9 mouse cellular contexts compared by ENCODE assay signal in genomic region chr8:106704901-106705321, GRCm38 (mm10). TPM values are rescaled to one million over a fixed set of nuclear protein-coding genes. Genes with fewer than 3 reads are reported as not detected.
DNase-seq lines count a peak whose midpoint lies in the region; ATAC-seq and TF ChIP-seq lines count a peak whose summit lies in the region.
"Had no signal": no experiment of that assay in that cellular context is flagged by ENCODE, and none has a peak within 500 bp of the region (broad histone marks: within the 10 kb centered on the region; RNA-seq: fewer than 3 reads in every experiment).

No protein-coding gene starts in this region.

- no peaks in the 10 kb centered on the region for H3K9me3 ChIP-seq in embryonic facial prominence, embryonic 12.5 days
- H3K9me3 ChIP-seq in heart, embryonic 16.5 days (replicated peaks; ENCODE audit: control insufficient read depth, low read length), result no peaks in the 10 kb centered on the region
- H3K9me3 ChIP-seq in lung, embryonic 15.5 days, result no peaks in the 10 kb centered on the region

- no peak overlapping the region for H3K9ac ChIP-seq in embryonic facial prominence, embryonic 12.5 days
- H3K9ac ChIP-seq in heart, embryonic 16.5 days (ENCODE audit: low read length), result no peak overlapping the region
- H3K9ac ChIP-seq in lung, embryonic 15.5 days, result no peak overlapping the region

- H3K4me1 ChIP-seq in embryonic facial prominence, embryonic 12.5 days, result peaks cover 12% of the 10 kb centered on the region
- H3K4me1 ChIP-seq in heart, embryonic 16.5 days (ENCODE audit: control insufficient read depth, insufficient read depth, low read length), result peaks cover 8% of the 10 kb centered on the region
- peaks cover 9% of the 10 kb centered on the region for H3K4me1 ChIP-seq in lung, embryonic 15.5 days
- no peaks in the 10 kb centered on the region; the same call in 1 of the 2 replicates for H3K4me1 ChIP-seq in testis, adult 2 months (ENCODE audit: control insufficient read depth, insufficient read depth, low read length)

- H3K4me2 ChIP-seq in embryonic facial prominence, embryonic 12.5 days (replicated peaks), result no peak overlapping the region
- H3K4me2 ChIP-seq in heart, embryonic 16.5 days (ENCODE audit: low read depth, low read length), result 0 out of 2 replicates have a peak overlapping the region, but pooled peaks have one; percentile 4
- H3K4me2 ChIP-seq in lung, embryonic 15.5 days, result no peak overlapping the region

- H3K36me3 ChIP-seq in embryonic facial prominence, embryonic 12.5 days, result peaks cover 16% of the 10 kb centered on the region
- H3K36me3 ChIP-seq in heart, embryonic 16.5 days (ENCODE audit: control insufficient read depth, insufficient read depth), result peaks cover 5% of the 10 kb centered on the region; the same call in 1 of the 2 replicates
- peaks cover 8% of the 10 kb centered on the region; the same call in 1 of the 2 replicates for H3K36me3 ChIP-seq in lung, embryonic 15.5 days
- no peaks in the 10 kb centered on the region for H3K36me3 ChIP-seq in testis, adult 2 months (ENCODE audit: control insufficient read depth, insufficient read depth, low read length)

- H3K27me3 ChIP-seq in embryonic facial prominence, embryonic 12.5 days, result no peaks in the 10 kb centered on the region
- H3K27me3 ChIP-seq in heart, embryonic 16.5 days (ENCODE audit: control insufficient read depth, insufficient read depth, low read length), result no peaks in the 10 kb centered on the region
- no peaks in the 10 kb centered on the region for H3K27me3 ChIP-seq in lung, embryonic 15.5 days
- H3K27me3 ChIP-seq in testis, adult 2 months (ENCODE audit: control insufficient read depth, insufficient read depth, low read length), result no peaks in the 10 kb centered on the region

- no peak overlapping the region for H3K4me3 ChIP-seq in embryonic facial prominence, embryonic 12.5 days
- no peak overlapping the region for H3K4me3 ChIP-seq in heart, embryonic 16.5 days (ENCODE audit: low read length)
- no peak overlapping the region for H3K4me3 ChIP-seq in lung, embryonic 15.5 days
- no peak overlapping the region for H3K4me3 ChIP-seq in testis, adult 2 months (ENCODE audit: control insufficient read depth, low read depth, low read length)
- H3K4me3 ChIP-seq: myocyte had no signal

- DNase-seq in embryo, embryonic 10.5 days (ENCODE audit: low spot score), result peak; percentile 30
- no peak for DNase-seq in embryo, embryonic 9.5 days (ENCODE audit: extremely low spot score)
- peak; percentile 79 for DNase-seq in kidney, postnatal 14 days
- no peak for DNase-seq in c-Kit-positive CD71-positive TER-119-positive erythroid progenitor cells, embryonic 14.5 days (ENCODE audit: low spot score)

- no peak for TF ChIP-seq CTCF in testis, adult 2 months (IDR thresholded peaks at IDR 0.05; ENCODE audit: control insufficient read depth, insufficient read depth, insufficient replicate concordance, low read depth, low read length)

- ATAC-seq in embryonic facial prominence, embryonic 12.5 days (ENCODE audit: insufficient number of reproducible peaks, insufficient read depth, low FRiP score, low TSS enrichment), result peak; percentile 60; the same call in 1 of the 2 replicates
- ATAC-seq in heart, embryonic 16.5 days (replicated peaks; ENCODE audit: extremely low read depth, insufficient read depth, low FRiP score), result peak; percentile 92
- peak; percentile 97 for ATAC-seq in lung, embryonic 15.5 days (ENCODE audit: borderline replicate concordance, extremely low read depth, low FRiP score, low TSS enrichment)

- TF ChIP-seq POLR2A in testis, adult 2 months (IDR thresholded peaks at IDR 0.05; ENCODE audit: control insufficient read depth, low read depth, low read length), result 0 out of 2 replicates have a peak, but pooled peaks have one; percentile 31

- WGBS in embryonic facial prominence, embryonic 12.5 days, result 32% methylated on average over 9 of the region's 9 CpGs
- WGBS in heart, embryonic 16.5 days, result 22% methylated on average over 9 of the region's 9 CpGs
- WGBS in lung, embryonic 15.5 days, result 21% methylated on average over 9 of the region's 9 CpGs

- H3K27ac ChIP-seq in embryonic facial prominence, embryonic 12.5 days, result peak overlapping the region; percentile 78
- peak overlapping the region; percentile 90 for H3K27ac ChIP-seq in heart, embryonic 16.5 days (ENCODE audit: low read length)
- peak overlapping the region; percentile 97 for H3K27ac ChIP-seq in lung, embryonic 15.5 days
- H3K27ac ChIP-seq in testis, adult 2 months (ENCODE audit: control insufficient read depth, insufficient read depth, low read depth, low read length), result peak overlapping the region; percentile 83

RNA-seq across cellular contexts. Expression of gene Tango6, which starts 22.0 kb away (rescaled TPM):
- polyA plus RNA-seq in embryonic facial prominence, embryonic 12.5 days (2016; fragmentation: Nextera tagmentation; extraction: Ambion mirVana), result 12.0 and 12.6 TPM in 2 replicates
- 7.6 and 7.7 TPM in 2 replicates for polyA plus RNA-seq in heart, embryonic 16.5 days (2015; fragmentation: Nextera tagmentation; extraction: Ambion mirVana)
- polyA plus RNA-seq in lung, embryonic 15.5 days (2015; fragmentation: Nextera tagmentation; extraction: Ambion mirVana), result 11.4 and 12.1 TPM in 2 replicates
- 3.0 and 3.3 TPM in 2 replicates for polyA plus RNA-seq in testis, adult 2 months (2012; rRNA removed)

Comparison
In these comparisons a context has a peak if more than half of its experiments do, and no peak if none do; other contexts are left out.
1. DNase-seq: peak in embryo, embryonic 10.5 days (single experiment) and kidney, postnatal 14 days (single experiment); none in embryo, embryonic 9.5 days (single experiment) and c-Kit-positive CD71-positive TER-119-positive erythroid progenitor cells, embryonic 14.5 days (single experiment).
2. Peak in every context shown above with its lines, with median percentiles within 50 percentile points of each other: ATAC-seq and H3K27ac ChIP-seq.